Mouse (Mus musculus) macrophage (primary cell): ENCODE data around the gene Hectd2. TPM values are rescaled to one million over a fixed set of nuclear protein-coding genes. Genes with fewer than 3 reads are reported as not detected.

ENCODE experiments used
- H3K27ac ChIP-seq: fragments of 350-480 bp; formaldehyde crosslinking; 2 replicates; pipeline ENCODE4 v1.9.0; 2021
- H3K36me3 ChIP-seq: fragments of 350-480 bp; formaldehyde crosslinking; 2 replicates; pipeline ENCODE4 v1.9.0; 2021; ENCODE audit errors: inconsistent target
- H3K4me3 ChIP-seq: fragments of 350-480 bp; formaldehyde crosslinking; 2 replicates; pipeline ENCODE4 v1.9.0; 2021; ENCODE audit errors: inconsistent target
- H3K79me2 ChIP-seq: fragments of 350-480 bp; formaldehyde crosslinking; 2 replicates; pipeline ENCODE4 v1.9.0; 2021; ENCODE audit errors: inconsistent target
- WGBS: methylation state at CpG from one replicate; pipeline ENCODE4 v1.1.7; 2026; ENCODE audit warnings: inconsistent platforms; ENCODE audit not compliant: missing documents; 5-methylcytosine and 5-hydroxymethylcytosine counted together
- polyA plus RNA-seq: library from polyadenylated mRNA; stranded (reverse); fragments of 250-400 nt; gene quantifications from 3 replicates; pipeline ENCODE4 v1.2.4, GENCODE M21; 2018; ENCODE audit warnings: inconsistent platforms

The Hectd2 gene
- polyA plus RNA-seq, 1 experiment from 2014 or later: 0.24 TPM

DNA sequence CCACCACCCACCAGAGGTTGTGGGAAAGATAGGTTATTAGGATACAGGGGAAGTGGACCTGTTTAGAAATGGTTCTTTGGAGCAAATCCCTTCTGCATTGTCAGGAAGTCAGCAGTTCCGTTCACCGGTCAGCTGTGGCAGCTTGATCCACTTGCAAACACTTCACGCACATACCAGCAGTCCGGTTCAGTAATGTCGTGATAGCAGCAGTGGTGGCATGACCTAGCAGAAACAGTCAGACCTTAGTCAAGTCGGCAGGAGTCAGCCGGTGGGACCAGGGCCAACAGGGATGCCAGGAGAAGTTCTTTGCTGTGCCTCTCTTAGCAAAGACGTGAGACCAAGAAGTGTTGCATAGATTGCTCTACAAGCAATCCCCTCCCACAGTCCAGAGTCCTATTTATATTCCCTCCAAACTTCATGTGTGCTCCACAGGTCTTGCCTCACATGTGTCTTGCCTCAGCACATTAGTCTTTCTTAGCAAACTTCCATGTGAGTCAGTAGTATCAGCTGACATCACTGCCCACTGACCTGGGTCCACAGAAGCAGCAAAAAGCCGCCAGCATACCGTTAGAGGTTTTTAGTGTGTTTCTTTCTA, 14.3 kb upstream of the Hectd2 start:
- 39% methylated on average over 10 of the region's 10 CpGs for WGBS

DNA sequence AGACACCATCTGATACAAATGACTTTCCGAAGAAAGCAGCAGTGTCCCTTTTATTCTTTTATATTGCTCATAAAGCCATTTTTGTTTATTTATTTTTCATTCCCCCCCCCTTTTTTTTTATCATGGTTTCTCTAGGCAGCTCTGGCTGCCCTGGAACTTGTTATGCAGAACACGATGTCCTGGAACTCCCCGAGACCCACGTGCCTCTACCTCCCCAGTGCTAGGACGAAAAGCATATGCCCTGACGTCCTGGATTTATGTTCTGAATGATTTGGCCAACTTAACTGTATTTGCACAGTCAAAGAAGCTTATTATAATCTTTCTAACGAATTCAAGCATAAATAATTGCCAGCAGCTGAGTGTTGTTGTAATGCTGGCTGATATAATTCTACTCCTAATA, 13.7 kb upstream of the Hectd2 start:
- 87% methylated on average over 7 of the region's 7 CpGs for WGBS

More for the DNA sequence above, 14.3 kb upstream of the Hectd2 start:
- Histone ChIP-seq H3K36me3 (no peaks in the 10 kb centered on the region), H3K4me3 (no peak overlapping the region), H3K27ac (no peak overlapping the region), H3K79me2 (no peaks in the 10 kb centered on the region)

DNA sequence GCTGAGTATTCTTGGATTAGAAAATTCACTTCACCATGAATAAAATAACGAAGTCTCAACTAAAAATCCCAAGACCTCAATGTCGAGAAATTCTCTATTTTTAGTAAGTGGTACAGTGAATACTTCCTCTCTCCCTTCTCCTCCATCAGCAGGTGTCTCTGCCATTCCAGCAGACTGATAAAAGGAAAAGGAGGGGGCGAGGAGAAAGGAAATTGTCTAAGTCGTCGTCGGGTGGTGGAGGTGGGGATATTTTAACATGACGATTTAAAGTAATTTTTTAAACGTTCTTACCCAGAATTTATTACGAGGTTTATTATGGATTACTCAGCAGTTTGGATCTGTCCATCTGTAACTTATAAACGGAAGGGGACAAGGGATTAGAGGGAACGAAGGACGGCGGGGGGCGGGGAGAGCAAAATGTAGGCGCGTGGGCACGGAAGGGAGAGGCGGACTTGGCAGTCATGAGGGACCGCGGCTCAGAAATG, 836 bp upstream of the Hectd2 start:
- Histone ChIP-seq H3K36me3 (no peaks in the 10 kb centered on the region), H3K27ac (no peak overlapping the region), H3K4me3 (peak overlapping the region; percentile 59), H3K79me2 (no peaks in the 10 kb centered on the region)
- WGBS: 5% methylated on average over 20 of the region's 20 CpGs

More for the DNA sequence above, 13.7 kb upstream of the Hectd2 start:
- Histone ChIP-seq H3K79me2 (no peaks in the 10 kb centered on the region), H3K36me3 (no peaks in the 10 kb centered on the region), H3K4me3 (no peak overlapping the region), H3K27ac (no peak overlapping the region)

DNA sequence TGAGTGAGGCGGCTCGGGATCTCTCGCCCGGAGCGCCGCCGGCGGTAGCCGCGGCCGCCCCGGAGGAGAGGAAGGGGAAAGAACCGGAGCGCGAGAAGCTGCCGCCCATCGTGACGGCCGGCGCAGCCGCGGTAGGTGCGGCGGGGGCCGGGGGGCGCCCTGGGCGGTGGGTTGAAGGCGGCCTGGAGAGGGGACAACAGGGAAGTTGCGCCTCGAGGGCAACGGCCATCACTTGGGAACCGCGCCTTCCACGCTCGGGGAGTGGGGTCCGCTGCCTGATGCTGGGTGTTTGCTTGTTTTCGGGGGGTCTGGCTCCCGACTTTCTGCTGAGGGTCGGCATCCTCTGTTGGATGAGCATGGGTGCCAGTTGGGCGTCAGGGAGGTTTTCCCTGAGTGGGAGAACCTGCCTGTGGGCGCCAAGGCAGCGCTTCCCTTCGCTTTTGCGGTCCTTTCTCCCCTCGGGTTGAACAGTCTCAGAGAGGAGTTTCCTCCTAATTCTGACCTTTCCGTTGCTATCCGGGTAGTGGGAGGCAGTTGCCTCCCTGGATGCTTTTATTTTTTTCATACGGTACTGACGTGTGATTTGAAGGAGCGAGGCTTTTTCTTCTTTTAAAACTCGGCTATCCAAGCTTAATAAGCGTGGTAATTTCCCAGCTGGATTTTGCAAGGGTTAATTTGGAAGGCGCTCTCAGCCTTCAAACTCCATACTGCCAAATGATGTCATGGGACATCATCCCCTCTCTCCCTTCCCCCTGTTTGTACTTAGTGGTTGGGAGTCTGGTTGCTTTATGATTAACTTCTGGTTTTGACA, 551 bp downstream of the Hectd2 start:
- H3K79me2 ChIP-seq: no peaks in the 10 kb centered on the region
- H3K36me3 ChIP-seq: no peaks in the 10 kb centered on the region
- no peak overlapping the region for H3K27ac ChIP-seq
- H3K4me3 ChIP-seq: peak overlapping the region; percentile 40
- WGBS: 4% methylated on average over 34 of the region's 53 CpGs

DNA sequence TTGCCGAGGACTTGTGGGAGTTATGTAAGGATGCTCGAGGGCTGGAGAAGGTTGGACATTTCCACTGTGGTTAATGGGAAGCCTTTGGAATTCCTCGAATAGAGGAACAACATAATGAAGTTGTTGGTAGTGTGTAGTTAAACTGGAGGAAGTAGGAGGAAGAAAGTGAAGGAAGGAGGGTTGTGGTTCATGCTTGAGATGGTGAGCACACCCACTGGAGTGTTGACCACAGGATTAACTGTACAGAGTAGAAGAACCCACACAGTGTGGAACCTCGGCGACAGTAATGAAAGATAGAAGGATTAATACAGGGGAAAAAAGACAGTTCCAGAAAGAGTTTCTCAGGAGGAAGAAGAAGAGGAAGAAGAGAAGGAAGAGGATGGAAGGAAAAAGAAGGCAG, 4.9 kb downstream of the Hectd2 start:
- Histone ChIP-seq H3K4me3 (no peak overlapping the region), H3K79me2 (no peaks in the 10 kb centered on the region), H3K36me3 (no peaks in the 10 kb centered on the region), H3K27ac (no peak overlapping the region)
- 26% methylated on average over 5 of the region's 5 CpGs for WGBS

DNA sequence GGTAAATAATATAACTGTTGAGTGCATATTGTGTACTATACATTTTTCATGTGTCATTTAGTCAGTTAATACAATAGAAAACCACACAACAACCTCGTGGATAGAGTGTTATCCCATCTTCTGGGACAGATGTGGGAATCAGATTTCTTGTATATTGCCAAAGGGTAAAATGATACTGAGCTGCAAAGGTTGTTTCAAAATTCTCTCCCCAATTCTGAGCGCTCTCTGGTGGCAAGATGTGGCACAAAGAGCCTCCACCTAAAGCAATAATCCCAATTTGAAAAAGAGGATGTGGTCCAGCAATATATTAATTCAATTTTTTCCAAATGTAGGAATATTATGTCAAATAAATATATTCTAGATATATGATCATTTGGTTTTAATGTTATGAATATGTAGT, 5.7 kb downstream of the Hectd2 start:
- 32% methylated on average over 2 of the region's 2 CpGs for WGBS
- Histone ChIP-seq H3K36me3 (no peaks in the 10 kb centered on the region), H3K27ac (no peak overlapping the region), H3K79me2 (no peaks in the 10 kb centered on the region), H3K4me3 (no peak overlapping the region)

DNA sequence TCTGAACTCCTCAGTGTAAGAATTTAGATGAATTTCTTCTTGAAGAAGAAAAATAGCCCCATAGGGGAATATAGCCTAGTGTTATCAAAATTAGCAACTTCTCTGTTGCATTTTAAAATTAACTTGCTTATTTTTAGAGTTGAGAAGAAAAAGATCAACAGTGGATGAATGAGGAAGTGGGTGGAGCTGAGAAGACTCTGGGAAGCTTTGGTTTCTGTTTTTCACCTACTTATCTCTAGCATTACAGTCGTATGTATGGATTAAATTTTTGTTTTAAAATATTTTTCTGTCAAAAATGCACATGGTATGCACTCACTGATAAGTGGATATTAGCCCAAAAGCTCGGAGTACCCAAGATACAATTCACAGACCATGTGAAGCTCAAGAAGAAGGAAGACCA, 6.7 kb downstream of the Hectd2 start:
- Histone ChIP-seq H3K27ac (no peak overlapping the region), H3K36me3 (no peaks in the 10 kb centered on the region), H3K4me3 (no peak overlapping the region), H3K79me2 (no peaks in the 10 kb centered on the region)
- 27% methylated on average over 2 of the region's 2 CpGs for WGBS

DNA sequence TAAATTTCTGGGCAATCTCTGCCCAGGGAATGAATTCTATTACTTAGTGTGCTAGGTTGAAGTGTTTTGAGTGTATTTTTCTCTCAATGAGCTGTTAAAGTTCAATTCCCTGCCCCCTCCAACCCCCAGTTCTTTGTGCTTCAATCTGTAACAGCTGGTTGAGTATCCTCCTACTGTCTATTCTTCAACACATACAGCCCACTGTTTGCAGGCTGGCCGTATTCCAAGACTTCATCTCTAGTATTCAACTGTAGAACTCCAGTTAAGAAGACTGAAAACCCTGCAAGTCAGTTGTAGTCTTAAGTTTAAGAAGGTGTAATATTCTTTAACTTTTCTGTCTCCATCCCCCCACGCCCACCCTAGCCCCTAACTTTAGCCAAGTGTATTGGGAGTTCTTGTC, 10.0 kb downstream of the Hectd2 start:
- Histone ChIP-seq H3K79me2 (no peaks in the 10 kb centered on the region), H3K36me3 (no peaks in the 10 kb centered on the region), H3K4me3 (no peak overlapping the region), H3K27ac (no peak overlapping the region)
- 100% methylated on average over 2 of the region's 2 CpGs for WGBS

DNA sequence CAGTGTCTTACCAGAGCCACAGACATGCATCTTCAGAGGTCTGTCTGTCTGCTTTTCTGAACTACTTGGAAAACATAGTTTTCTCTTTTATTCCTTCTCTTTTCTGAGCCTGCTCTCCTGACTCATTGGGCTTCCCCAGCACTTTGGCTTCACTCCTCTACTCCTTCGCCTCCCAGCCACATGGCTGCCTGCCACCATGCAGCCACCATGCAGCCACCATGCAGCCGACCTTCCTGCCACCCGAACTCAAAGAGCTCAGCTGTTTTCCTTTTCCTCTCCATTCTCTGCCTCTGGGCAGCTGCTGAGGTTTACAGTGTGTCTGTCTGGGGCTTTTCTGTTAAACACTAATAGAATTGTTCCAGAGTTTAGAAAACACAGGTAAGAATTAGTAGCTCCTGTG, 19.5 kb downstream of the Hectd2 start:
- Histone ChIP-seq H3K79me2 (no peaks in the 10 kb centered on the region), H3K4me3 (no peak overlapping the region), H3K36me3 (no peaks in the 10 kb centered on the region), H3K27ac (no peak overlapping the region)
- WGBS: 42% methylated on average over 3 of the region's 3 CpGs

DNA sequence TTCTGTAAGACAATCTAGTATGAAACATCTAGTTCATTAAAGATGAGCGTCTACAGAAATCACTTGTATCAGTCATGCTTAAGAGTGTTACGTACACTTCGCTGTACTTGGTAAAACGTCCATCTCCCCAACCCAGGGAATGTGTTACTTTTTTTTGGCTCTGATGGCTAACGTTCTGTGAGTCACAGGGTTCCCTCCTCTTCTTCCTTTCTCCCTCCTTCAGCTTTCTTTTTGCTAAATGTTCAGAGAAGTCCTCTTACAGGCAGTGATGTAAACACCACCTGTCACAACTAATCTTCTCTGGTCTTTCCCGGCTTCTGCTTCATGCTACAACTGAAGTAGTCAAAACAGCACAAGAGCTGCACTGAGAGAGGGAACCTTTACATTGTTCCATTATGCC, 20.7 kb downstream of the Hectd2 start:
- no peak overlapping the region for H3K4me3 ChIP-seq
- no peaks in the 10 kb centered on the region for H3K79me2 ChIP-seq
- WGBS: 96% methylated on average over 6 of the region's 6 CpGs
- no peak overlapping the region for H3K27ac ChIP-seq
- no peaks in the 10 kb centered on the region for H3K36me3 ChIP-seq

DNA sequence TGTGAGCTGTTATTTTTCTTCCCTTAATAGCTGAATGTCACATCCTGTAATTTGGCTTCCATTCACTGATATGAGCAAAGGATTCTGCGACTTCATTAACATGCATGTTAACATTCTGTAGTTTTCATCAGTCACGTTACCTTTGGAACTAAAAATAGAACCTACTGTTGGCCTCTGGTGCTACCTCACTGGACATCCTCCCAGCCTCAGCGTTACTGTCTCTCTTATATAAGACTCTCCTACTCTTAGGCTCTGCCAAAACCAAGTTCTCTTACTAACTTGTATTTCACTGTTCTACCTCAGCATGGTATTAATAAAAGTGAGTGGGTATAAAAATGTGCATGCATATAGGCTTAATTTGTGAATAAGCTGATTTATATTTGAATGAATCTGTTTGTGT, 26.4 kb downstream of the Hectd2 start:
- 83% methylated on average over 3 of the region's 3 CpGs for WGBS
- Histone ChIP-seq H3K36me3 (no peaks in the 10 kb centered on the region), H3K4me3 (no peak overlapping the region), H3K79me2 (no peaks in the 10 kb centered on the region), H3K27ac (no peak overlapping the region)

DNA sequence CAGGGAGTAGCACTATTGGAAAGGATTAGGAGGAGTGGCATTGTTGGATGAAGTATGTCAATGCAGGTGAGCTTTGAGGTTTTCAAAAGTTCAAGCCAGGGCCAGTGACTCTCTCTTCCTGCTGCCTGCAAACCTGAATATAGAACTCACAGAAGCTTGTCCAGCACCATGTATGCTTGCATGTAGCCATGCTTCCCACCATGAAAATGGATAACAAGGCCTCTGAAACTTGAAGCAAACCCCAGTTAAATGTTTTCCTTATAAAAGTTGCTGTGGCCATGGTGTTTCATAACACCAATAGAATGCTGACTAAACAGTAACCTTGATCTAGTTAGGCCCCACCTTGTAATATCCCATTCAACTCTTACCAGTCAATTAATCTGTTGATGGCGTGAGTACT, 27.7 kb downstream of the Hectd2 start:
- Histone ChIP-seq H3K4me3 (no peak overlapping the region), H3K36me3 (no peaks in the 10 kb centered on the region), H3K27ac (no peak overlapping the region), H3K79me2 (no peaks in the 10 kb centered on the region)
- 93% methylated on average over 1 of the region's 1 CpGs for WGBS

DNA sequence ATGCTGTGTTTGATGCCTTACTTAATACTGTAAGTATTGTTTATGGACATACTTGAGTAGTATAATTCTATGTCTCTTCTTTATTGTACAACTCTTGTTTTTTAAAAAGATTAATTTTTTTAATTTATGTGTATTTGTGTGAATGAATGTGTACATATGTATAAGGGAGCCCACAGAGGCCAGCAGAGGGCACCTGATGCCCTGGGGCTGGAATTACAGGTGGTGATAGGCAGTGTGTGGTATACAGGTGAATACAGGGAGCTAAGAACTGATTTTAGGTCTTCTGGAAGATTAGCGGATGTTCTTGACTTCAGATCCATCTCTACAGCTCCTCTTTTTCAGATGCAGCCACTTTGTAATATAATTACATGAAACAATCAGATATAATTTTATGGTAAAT, 31.1 kb downstream of the Hectd2 start:
- WGBS: 100% methylated on average over 1 of the region's 1 CpGs
- no peak overlapping the region for H3K4me3 ChIP-seq
- H3K79me2 ChIP-seq: no peaks in the 10 kb centered on the region
- H3K36me3 ChIP-seq: no peaks in the 10 kb centered on the region
- no peak overlapping the region for H3K27ac ChIP-seq

DNA sequence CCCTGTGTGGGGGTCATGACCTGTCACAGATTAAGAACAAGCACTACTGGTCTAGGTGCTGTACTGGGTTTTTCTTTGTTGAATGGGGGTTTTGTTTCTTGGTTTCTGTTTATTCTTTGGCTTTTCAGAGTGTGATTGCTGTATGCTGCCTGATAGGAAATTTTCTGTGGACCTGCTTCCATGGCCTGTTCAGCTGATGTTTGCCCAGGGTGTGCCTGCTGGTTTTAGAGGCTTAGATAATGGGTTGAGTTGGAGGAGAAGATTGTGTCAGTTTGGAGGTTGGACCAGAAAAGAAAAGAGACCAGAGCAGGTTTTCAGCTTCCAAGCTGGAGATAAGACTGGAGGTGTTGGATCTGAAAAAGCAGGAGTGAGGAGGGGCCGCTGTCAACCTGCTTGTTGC, 40.0 kb downstream of the Hectd2 start:
- H3K4me3 ChIP-seq: no peak overlapping the region
- H3K27ac ChIP-seq: no peak overlapping the region
- WGBS: 92% methylated on average over 1 of the region's 1 CpGs
- no peaks in the 10 kb centered on the region for H3K79me2 ChIP-seq
- no peaks in the 10 kb centered on the region for H3K36me3 ChIP-seq

DNA sequence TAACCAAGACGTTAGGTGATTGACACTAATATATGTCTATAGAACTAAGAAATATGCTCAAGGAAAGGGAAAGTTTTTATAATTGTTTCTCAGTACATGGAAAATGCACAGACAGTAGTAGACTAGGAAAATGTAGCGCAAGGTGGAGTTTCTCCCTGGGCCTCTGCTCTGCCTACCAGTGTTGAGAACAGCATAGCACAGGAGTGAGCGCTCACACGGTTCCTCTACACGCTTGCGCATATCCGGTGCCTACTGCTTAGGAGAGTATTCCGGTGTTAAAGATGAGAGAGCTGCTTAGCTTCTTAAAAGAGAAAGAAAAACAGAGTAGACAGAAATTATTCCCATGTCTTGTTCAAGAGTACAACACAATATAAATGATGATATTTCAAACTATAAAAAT, 47.4 kb downstream of the Hectd2 start:
- Histone ChIP-seq H3K79me2 (no peaks in the 10 kb centered on the region), H3K27ac (no peak overlapping the region), H3K4me3 (no peak overlapping the region), H3K36me3 (no peaks in the 10 kb centered on the region)
- 90% methylated on average over 8 of the region's 8 CpGs for WGBS
